Mouse (Mus musculus) kidney, postnatal 0 days (tissue): ENCODE measurements around the gene Ints7. TPM values are rescaled to one million over a fixed set of nuclear protein-coding genes. Genes with fewer than 3 reads are reported as not detected.

Experiments
- ATAC-seq: fragments of 200-750 bp; cut with Nextera tagmentation; replicated peaks from 2 replicates; pipeline ENCODE4 v1.8.0; 2017; ENCODE audit warnings: low read depth, moderate number of reproducible peaks, moderate TSS enrichment, moderate library complexity; ENCODE audit not compliant: low FRiP score
- DNase-seq: peaks from one replicate; pipeline ENCODE4 v3.0.0-alpha.2; 2016; ENCODE audit warnings: low spot score
- H3K27ac ChIP-seq: fragments of 300-500 bp; sonication (generic); 2 replicates; pipeline ENCODE4 v1.5.1; 2014; ENCODE audit warnings: mild to moderate bottlenecking
- H3K27me3 ChIP-seq: fragments of 300-500 bp; sonication (generic); 2 replicates; pipeline ENCODE4 v1.6.1; 2014; ENCODE audit warnings: low read length, mixed read lengths; ENCODE audit not compliant: insufficient read depth
- H3K36me3 ChIP-seq: fragments of 300-500 bp; sonication (generic); 2 replicates; pipeline ENCODE4 v1.6.1; 2014; ENCODE audit warnings: low read length, mixed read lengths; ENCODE audit not compliant: insufficient read depth
- H3K4me1 ChIP-seq: fragments of 300-500 bp; sonication (generic); replicated peaks from 2 replicates; pipeline ENCODE4 v1.6.1; 2014; ENCODE audit warnings: antibody characterized with exemption, low read length, mixed read lengths; ENCODE audit not compliant: insufficient read depth
- H3K4me2 ChIP-seq: fragments of 300-500 bp; sonication (generic); 2 replicates; pipeline ENCODE4 v1.6.1; 2014; ENCODE audit warnings: mild to moderate bottlenecking, low read length, moderate library complexity, mixed read lengths
- H3K4me3 ChIP-seq: fragments of 300-500 bp; sonication (generic); replicated peaks from 2 replicates; pipeline ENCODE4 v1.5.1; 2014; ENCODE audit warnings: low read depth, low read length
- H3K9ac ChIP-seq: fragments of 300-500 bp; sonication (generic); 2 replicates; pipeline ENCODE4 v1.6.1; 2014; ENCODE audit warnings: low read depth, low read length
- H3K9me3 ChIP-seq: fragments of 300-500 bp; sonication (generic); replicated peaks from 2 replicates; pipeline ENCODE4 v1.6.1; 2016; ENCODE audit warnings: low read length, inconsistent platforms, mixed read lengths
- CTCF ChIP-seq: IDR thresholded peaks from 2 replicates; pipeline ENCODE4 v1.5.1; 2016; ENCODE audit warnings: antibody characterized with exemption, low read depth, mild to moderate bottlenecking, moderate library complexity
- WGBS: fragments of 180-500 bp; shearing (Covaris S2); extraction: QIAGEN DNeasy Blood & Tissue Kit; methylation state at CpG from one replicate; pipeline ENCODE4 v1.1.7; 2014; 5-methylcytosine and 5-hydroxymethylcytosine counted together
- polyA plus RNA-seq: library from polyadenylated mRNA; unstranded; fragments of >200 nt; fragmentation: Nextera tagmentation; extraction: Ambion mirVana; gene quantifications from 2 replicates; pipeline ENCODE4 v1.2.1, GENCODE M21; 2015

Ints7 gene
- polyA plus RNA-seq, 1 experiment from 2014 or later = 31.7 TPM

DNA sequence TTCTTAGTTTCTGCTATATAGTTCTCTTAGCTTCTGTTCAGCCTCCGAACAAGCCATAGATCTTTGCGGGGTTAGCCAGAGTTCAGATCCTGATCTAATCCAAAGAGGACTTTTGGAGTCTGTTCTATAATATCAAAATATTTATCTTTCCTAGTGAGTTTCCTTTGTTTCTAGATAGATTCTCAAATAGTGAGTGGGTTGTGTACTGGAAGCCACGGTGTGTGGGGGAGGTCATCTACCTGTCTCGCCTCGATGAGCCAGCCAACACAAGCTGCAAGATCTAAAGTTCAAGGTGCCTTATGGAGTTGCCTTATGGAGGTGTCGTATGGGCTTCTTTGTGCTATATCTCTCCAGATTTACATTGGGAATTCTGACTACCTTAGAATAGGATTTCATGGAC, 88.2 kb downstream of the Ints7 start:
- no peak for TF ChIP-seq CTCF
- H3K36me3 ChIP-seq = no peaks in the 10 kb centered on the region
- H3K27ac ChIP-seq = peak overlapping the region; percentile 77
- H3K9ac ChIP-seq = no peak overlapping the region
- H3K9me3 ChIP-seq = no peaks in the 10 kb centered on the region
- H3K4me1 ChIP-seq = peaks cover 12% of the 10 kb centered on the region
- H3K4me2 ChIP-seq = peak overlapping the region; percentile 21
- ATAC-seq (no peak), DNase-seq (peak; percentile 25)
- H3K4me3 ChIP-seq = no peak overlapping the region
- WGBS = 28% methylated on average over 6 of the region's 6 CpGs
- H3K27me3 ChIP-seq = no peaks in the 10 kb centered on the region

- no peak for ATAC-seq
- Histone ChIP-seq H3K36me3 (no peaks in the 10 kb centered on the region), H3K9ac (no peak overlapping the region), H3K27me3 (no peaks in the 10 kb centered on the region), H3K4me1 (peaks cover 6% of the 10 kb centered on the region; the same call in 1 of the 2 replicates), H3K9me3 (no peaks in the 10 kb centered on the region), H3K4me3 (no peak overlapping the region), H3K27ac (no peak overlapping the region), H3K4me2 (no peak overlapping the region)
- no peak for DNase-seq
- WGBS = 84% methylated on average over 11 of the region's 11 CpGs
- TF ChIP-seq CTCF = no peak
Measured at GRCm38 (mm10) chr1:191666351-191666750, 90.9 kb downstream of the Ints7 start.

DNA sequence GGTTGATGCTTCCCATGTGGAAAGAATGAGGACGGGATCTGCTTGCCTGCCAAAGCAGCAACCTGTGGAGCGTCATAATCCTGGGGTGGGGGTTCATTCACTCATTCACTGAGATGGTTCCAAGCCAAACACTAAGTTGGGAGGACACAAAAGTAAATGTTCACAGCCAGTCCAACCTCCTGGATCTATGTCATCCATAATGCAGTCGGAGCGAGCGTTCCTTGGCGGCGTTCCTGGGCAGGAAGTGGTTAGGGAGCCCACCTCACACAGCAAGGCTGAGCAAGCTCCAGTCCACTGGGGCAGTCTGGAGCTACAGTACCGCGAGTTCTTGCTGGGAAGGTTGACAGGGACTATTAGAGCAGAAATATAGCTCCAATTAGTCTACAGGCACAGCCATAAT, 92.6 kb downstream of the Ints7 start:
- H3K36me3 ChIP-seq = no peaks in the 10 kb centered on the region
- no peaks in the 10 kb centered on the region for H3K9me3 ChIP-seq
- H3K4me1 ChIP-seq = 0 out of 2 replicates have a peak, but pooled peaks cover 6% of the 10 kb centered on the region
- TF ChIP-seq CTCF = no peak
- H3K27ac ChIP-seq = no peak overlapping the region
- WGBS = 61% methylated on average over 9 of the region's 9 CpGs
- ATAC-seq = no peak
- H3K27me3 ChIP-seq = no peaks in the 10 kb centered on the region
- no peak overlapping the region for H3K9ac ChIP-seq
- H3K4me2 ChIP-seq = no peak overlapping the region
- DNase-seq = peak; percentile 75
- H3K4me3 ChIP-seq = no peak overlapping the region

Other genes with a start within 250 kb of the Ints7 start
- gene Tmem206, start 249.7 kb upstream of the Ints7 start, polyA plus RNA-seq = 19.7 and 24.5 TPM in 2 replicates
- gene Ppp2r5a, start 172.4 kb upstream of the Ints7 start, polyA plus RNA-seq = 32.4 and 39.8 TPM in 2 replicates
- gene Dtl, start 92 bp upstream of the Ints7 start, polyA plus RNA-seq = 16.9 and 21.9 TPM in 2 replicates
- gene Lpgat1, start 142.2 kb downstream of the Ints7 start, polyA plus RNA-seq = 36.5 and 37.1 TPM in 2 replicates
- gene Nek2, start 245.8 kb downstream of the Ints7 start, polyA plus RNA-seq = 21.3 and 24.1 TPM in 2 replicates